ENCODE assay signal across 8 mouse cellular contexts in genomic region chr7:114066529-114067178, GRCm38 (mm10). TPM values are rescaled to one million over a fixed set of nuclear protein-coding genes. Genes with fewer than 3 reads are reported as not detected.
DNase-seq lines count a peak whose midpoint lies in the region; ATAC-seq and TF ChIP-seq lines count a peak whose summit lies in the region.

No protein-coding gene starts in this region.

- no peak overlapping the region for H3K4me3 ChIP-seq in MEL (ENCODE audit: control insufficient read depth in 1 of 2, insufficient read depth in 1 of 2, low read depth in 2 of 2, low read length in 2 of 2)
- H3K4me3 ChIP-seq in lung, embryonic 14.5 days (ENCODE audit: low read depth, low read length): no peak overlapping the region

- TF ChIP-seq CTCF in MEL (IDR thresholded peaks at IDR 0.05 in 2 of 3, conservative IDR thresholded peaks at IDR 0.05 in 1 of 3; ENCODE audit: control insufficient read depth in 1 of 3, insufficient read depth in 1 of 3, low read depth in 2 of 3, low read length in 3 of 3, poor library complexity in 1 of 3, severe bottlenecking in 1 of 3): peak; percentile 67 to 84 (median 82)
- TF ChIP-seq CTCF in lung, embryonic 14.5 days (IDR thresholded peaks at IDR 0.05; ENCODE audit: low read depth): peak; percentile 97

- H3K79me2 ChIP-seq in MEL (ENCODE audit: control insufficient read depth, insufficient read depth, low read length, poor library complexity): no peaks in the 10 kb centered on the region

- peak; percentile 55 for DNase-seq in MEL (ENCODE audit: low read depth, low spot score)
- peak; percentile 90 for DNase-seq in cerebellum, adult 8-10 months
- peak; percentile 89 for DNase-seq in forelimb bud, embryonic 11.5 days (ENCODE audit: low read depth, low spot score)
- DNase-seq in layer of hippocampus, adult 8-10 months (ENCODE audit: low spot score in 2 of 2): peak; percentile 74 to 87
- DNase-seq in lung, embryonic 14.5 days: peak; percentile 95
- peak; percentile 61 for DNase-seq in ovary, adult 18-20 months (ENCODE audit: low spot score)
- peak; percentile 80 for DNase-seq in thymus, postnatal 0 days (ENCODE audit: low spot score)

- H3K4me1 ChIP-seq in MEL (ENCODE audit: control insufficient read depth in 1 of 2, insufficient read depth in 2 of 2, low read length in 2 of 2): no peaks in the 10 kb centered on the region
- H3K4me1 ChIP-seq in lung, embryonic 14.5 days (ENCODE audit: insufficient read depth): peaks cover 16% of the 10 kb centered on the region

- 4% methylated on average over 14 of the region's 14 CpGs for WGBS in lung, embryonic 14.5 days

- H3K9ac ChIP-seq in MEL (ENCODE audit: control insufficient read depth, low read depth, low read length, poor library complexity, severe bottlenecking): no peak overlapping the region
- no peak overlapping the region for H3K9ac ChIP-seq in lung, embryonic 14.5 days

- TF ChIP-seq POLR2A in MEL (IDR thresholded peaks at IDR 0.05; ENCODE audit: control insufficient read depth in 1 of 2, insufficient read depth in 1 of 2, low read depth in 1 of 2, low read length in 2 of 2, poor library complexity in 1 of 2): no peak

- H3K36me3 ChIP-seq in MEL (ENCODE audit: control insufficient read depth in 1 of 2, insufficient read depth in 2 of 2, low read length in 2 of 2): no peaks in the 10 kb centered on the region
- H3K36me3 ChIP-seq in lung, embryonic 14.5 days (ENCODE audit: insufficient read depth): no peaks in the 10 kb centered on the region

- peak; percentile 77 for TF ChIP-seq RAD21 in MEL (IDR thresholded peaks at IDR 0.05; ENCODE audit: low read depth, low read length)

- peak overlapping the region; percentile 51 for H3K4me2 ChIP-seq in lung, embryonic 14.5 days

- no peaks in the 10 kb centered on the region for H3K27me3 ChIP-seq in MEL (ENCODE audit: control insufficient read depth in 1 of 2, insufficient read depth in 2 of 2, low read length in 2 of 2)
- no peaks in the 10 kb centered on the region for H3K27me3 ChIP-seq in lung, embryonic 14.5 days (ENCODE audit: insufficient read depth, low read length)

- H3K27ac ChIP-seq in MEL (ENCODE audit: control insufficient read depth, low read depth, low read length): no peak overlapping the region
- no peak overlapping the region for H3K27ac ChIP-seq in lung, embryonic 14.5 days (ENCODE audit: low read depth)

- peak; percentile 86 to 89 for ATAC-seq in hematopoietic stem cell, adult 5-6 weeks (replicated peaks in 1 of 2; ENCODE audit: insufficient read depth in 1 of 2, low FRiP score in 2 of 2, low TSS enrichment in 1 of 2, low read depth in 1 of 2, poor library complexity in 2 of 2, severe bottlenecking in 2 of 2)
- peak; percentile 79 for ATAC-seq in lung, embryonic 14.5 days (ENCODE audit: insufficient read depth)

- TF ChIP-seq EP300 in MEL (IDR thresholded peaks at IDR 0.05; ENCODE audit: low read depth in 1 of 2, low read length in 2 of 2): no peak

- no peaks in the 10 kb centered on the region for H3K9me3 ChIP-seq in MEL (replicated peaks; ENCODE audit: insufficient read depth, low read length)
- H3K9me3 ChIP-seq in lung, embryonic 14.5 days (ENCODE audit: low read depth, low read length): no peaks in the 10 kb centered on the region

TF ChIP-seq in MEL, 35 proteins besides CTCF, POLR2A, EP300 and RAD21:
- TF ChIP-seq SMC3 (IDR thresholded peaks at IDR 0.05; ENCODE audit: low read depth, low read length): peak; percentile 84
- TF ChIP-seq ZC3H11A (IDR thresholded peaks at IDR 0.05; ENCODE audit: low read depth, low read length): peak; percentile 73
- no peak for TF ChIP-seq TAL1 (IDR thresholded peaks at IDR 0.05; ENCODE audit: low read length)
TF ChIP-seq in MEL: peak in this region for 2.

RNA-seq across cellular contexts. Expression of gene Rras2, which starts 50.9 kb away (rescaled TPM):
- not detected in 2 replicates for total RNA-seq in MEL (2012; rRNA removed)
- polyA plus RNA-seq in MEL (2012; ENCODE audit: insufficient read depth in 1 of 2, insufficient read length in 2 of 2, low read depth in 1 of 2, low replicate concordance in 2 of 2, missing spikeins in 1 of 2): not detected
- total RNA-seq in hematopoietic stem cell, adult 5-6 weeks (2017): 9.2 and 12.4 TPM in 2 replicates
- 10 to 100 TPM; 21.6 to 25.8 (median 23.3) TPM for total RNA-seq in layer of hippocampus, adult 8-10 months (2022)
- polyA plus RNA-seq in lung, embryonic 14.5 days (2014; fragmentation: Nextera tagmentation; extraction: Ambion mirVana): 47.1 and 48.3 TPM in 2 replicates
- polyA plus RNA-seq in thymus, postnatal 0 days (2015; fragmentation: Nextera tagmentation; extraction: Ambion mirVana): 56.8 and 58.2 TPM in 2 replicates

Comparison
In these comparisons a context has a peak if more than half of its experiments do, and no peak if none do; other contexts are left out.
1. RNA of gene Rras2, which starts 50.9 kb away (total RNA-seq): 21.6 to 25.8 TPM in layer of hippocampus, adult 8-10 months and 9.2 to 12.4 TPM in hematopoietic stem cell, adult 5-6 weeks; not detected in MEL; every median in the first group is over 10 times any median in the second.
2. Peak in every context shown above with its lines, with median percentiles within 50 percentile points of each other: DNase-seq.